ENCODE assay signal across 14 mouse cellular contexts in genomic region chr3:25449356-25449755, GRCm38 (mm10).
"Had no signal": no experiment of that assay in that cellular context is flagged by ENCODE, and none has a peak within 500 bp of the region (broad histone marks: within the 10 kb centered on the region; RNA-seq: fewer than 3 reads in every experiment).

No protein-coding gene starts in this region.

- H3K9me3 ChIP-seq: lung, embryonic 15.5 days; midbrain, embryonic 13.5 days; midbrain, embryonic 15.5 days; neural tube, embryonic 12.5 days; stomach, embryonic 15.5 days had no signal

- H3K4me3 ChIP-seq: lung, embryonic 15.5 days; midbrain, embryonic 13.5 days; midbrain, embryonic 15.5 days; neural tube, embryonic 12.5 days; stomach, embryonic 15.5 days had no signal

- H3K27me3 ChIP-seq: lung, embryonic 15.5 days; midbrain, embryonic 13.5 days; midbrain, embryonic 15.5 days; neural tube, embryonic 12.5 days; stomach, embryonic 15.5 days had no signal

- H3K4me1 ChIP-seq: lung, embryonic 15.5 days; midbrain, embryonic 15.5 days; neural tube, embryonic 12.5 days; stomach, embryonic 15.5 days had no signal

- H3K36me3 ChIP-seq: lung, embryonic 15.5 days; midbrain, embryonic 13.5 days; midbrain, embryonic 15.5 days; neural tube, embryonic 12.5 days; stomach, embryonic 15.5 days had no signal

- ATAC-seq: lung, postnatal 0 days; midbrain, embryonic 13.5 days; midbrain, embryonic 15.5 days had no signal

- H3K9ac ChIP-seq: lung, embryonic 15.5 days; midbrain, embryonic 13.5 days; midbrain, embryonic 15.5 days; neural tube, embryonic 12.5 days; stomach, embryonic 15.5 days had no signal

- DNase-seq: lung, adult 18-20 months; lung, postnatal 4 days; right cerebral cortex, postnatal 14 days; thymus, adult 2 months; thymus, postnatal 25 days; thymus, postnatal 4 days had no signal

- H3K4me2 ChIP-seq: lung, embryonic 15.5 days; midbrain, embryonic 11.5 days; midbrain, embryonic 13.5 days; midbrain, embryonic 15.5 days; neural tube, embryonic 12.5 days; stomach, embryonic 15.5 days had no signal

- H3K27ac ChIP-seq: lung, embryonic 15.5 days; midbrain, embryonic 13.5 days; midbrain, embryonic 15.5 days; neural tube, embryonic 12.5 days; stomach, embryonic 15.5 days; stomach, postnatal 0 days had no signal
